Mouse (Mus musculus): ENCODE measurements at regions not wholly inside any gene's neighbourhood (a gene's known extent, or its start where the extent isn't known, plus 50 kb on each side); places are given as distances from the start of the nearest gene placed in this dataset.
A peak's percentile ranks its signal among the peaks of the same experiment; 100 is the strongest.

DNA sequence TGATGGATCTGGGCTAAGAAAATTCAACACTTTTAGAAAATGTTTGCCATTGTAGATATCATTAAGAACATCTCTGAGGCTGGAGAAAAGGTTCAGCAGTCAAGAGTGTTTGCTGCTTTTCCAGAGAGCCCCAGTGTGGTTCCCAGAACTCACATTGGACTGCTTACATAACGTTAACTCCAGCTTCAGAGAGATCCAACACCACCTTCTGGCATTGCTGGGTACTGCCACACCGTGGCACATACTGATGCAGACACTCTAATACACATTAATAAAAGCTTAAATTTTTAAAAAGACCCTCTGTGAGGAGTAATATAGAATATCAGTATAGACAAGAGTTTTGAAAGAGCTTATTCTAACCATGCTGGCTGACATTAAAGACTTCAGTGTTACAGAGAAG is 313.6 kb upstream of the Zic4 start:
- H3K4me2 ChIP-seq (ENCODE audit: low read depth, severe bottlenecking), result no peak overlapping the region
- WGBS, result 33% methylated on average over 2 of the region's 2 CpGs
- no peaks in the 10 kb centered on the region for H3K36me3 ChIP-seq (ENCODE audit: control insufficient read depth, insufficient read depth, low read length)
- no peak overlapping the region for H3K27ac ChIP-seq (replicated peaks; ENCODE audit: low read depth, low read length)
- peaks cover 2% of the 10 kb centered on the region; the same call in 1 of the 2 replicates for H3K4me1 ChIP-seq (ENCODE audit: control insufficient read depth, insufficient read depth, low read length)
- no peak for ATAC-seq (ENCODE audit: insufficient number of reproducible peaks, low FRiP score, low TSS enrichment, low read depth)
- H3K9ac ChIP-seq (ENCODE audit: low read length), result no peak overlapping the region
- H3K9me3 ChIP-seq (ENCODE audit: control insufficient read depth, low read length), result no peaks in the 10 kb centered on the region
- no peaks in the 10 kb centered on the region for H3K27me3 ChIP-seq (ENCODE audit: control insufficient read depth, insufficient read depth, low read length)
- H3K4me3 ChIP-seq (ENCODE audit: low read depth, low read length), result no peak overlapping the region
- DNase-seq (ENCODE audit: low spot score), result peak; percentile 27

DNA sequence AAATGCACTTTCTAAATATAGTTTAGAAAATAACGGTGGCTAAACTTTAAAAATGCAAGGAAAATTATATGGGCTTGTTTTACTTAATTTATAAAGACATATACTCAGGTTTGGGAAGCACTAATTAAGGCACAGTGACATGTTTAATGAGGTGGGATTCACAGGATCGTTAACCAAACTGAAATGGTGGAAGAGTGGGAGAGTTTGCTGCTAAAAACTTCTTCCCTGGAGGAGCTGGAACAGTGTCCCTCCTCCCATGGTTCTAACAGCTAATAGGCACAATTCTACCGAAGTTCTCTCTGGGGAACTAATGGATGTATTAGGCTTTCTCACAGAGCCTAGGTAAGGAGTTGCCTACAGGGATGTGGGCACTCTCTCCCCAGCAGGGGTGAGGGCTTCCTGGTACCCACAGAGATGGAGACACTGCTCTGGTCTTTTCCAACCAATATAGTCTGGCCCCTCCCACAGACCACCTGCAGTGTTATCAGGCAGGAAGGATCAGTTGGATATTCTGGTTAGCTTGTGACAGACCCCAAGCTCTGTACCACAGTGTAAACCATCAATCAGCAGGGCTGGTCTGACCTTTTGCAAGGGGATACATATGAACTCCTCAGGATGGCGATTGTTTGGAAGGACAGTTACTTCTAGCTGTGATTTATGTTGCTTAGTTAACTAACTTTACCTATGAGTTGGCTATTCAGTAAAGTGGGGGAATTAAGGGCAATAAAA is 309.0 kb upstream of the Zic4 start:
- ATAC-seq (ENCODE audit: insufficient number of reproducible peaks, low FRiP score, low TSS enrichment, low read depth), result peak; percentile 62

DNA sequence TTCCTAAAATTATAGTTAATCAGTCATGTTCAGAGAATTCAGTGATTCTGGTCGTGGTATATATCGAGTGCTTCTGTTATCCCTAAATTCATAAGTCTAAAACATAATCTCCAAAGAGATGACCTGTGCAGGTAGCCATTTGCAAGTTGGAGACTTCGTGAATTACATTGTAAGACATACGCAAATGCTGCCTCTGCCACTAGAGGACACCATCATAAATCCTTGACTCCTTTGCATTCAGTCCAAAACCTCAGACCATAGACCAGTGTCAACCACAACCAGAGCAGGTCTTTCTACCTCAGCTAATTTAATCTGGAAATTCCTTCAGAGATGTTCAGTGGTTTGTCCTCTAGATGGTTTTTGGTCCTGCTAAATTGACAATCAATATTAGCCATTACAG is 302.8 kb upstream of the Zic4 start:
- Histone ChIP-seq H3K4me3 (ENCODE audit: low read depth, low read length) (no peak overlapping the region), H3K9me3 (ENCODE audit: control insufficient read depth, low read length) (no peaks in the 10 kb centered on the region), H3K4me2 (ENCODE audit: low read depth, severe bottlenecking) (no peak overlapping the region), H3K4me1 (ENCODE audit: control insufficient read depth, insufficient read depth, low read length) (no peaks in the 10 kb centered on the region), H3K36me3 (ENCODE audit: control insufficient read depth, insufficient read depth, low read length) (no peaks in the 10 kb centered on the region), H3K27ac (replicated peaks; ENCODE audit: low read depth, low read length) (no peak overlapping the region), H3K27me3 (ENCODE audit: control insufficient read depth, insufficient read depth, low read length) (no peaks in the 10 kb centered on the region), H3K9ac (ENCODE audit: low read length) (no peak overlapping the region)
- 80% methylated on average over 4 of the region's 4 CpGs for WGBS
- DNase-seq (ENCODE audit: low spot score), result no peak
- ATAC-seq (ENCODE audit: insufficient number of reproducible peaks, low FRiP score, low TSS enrichment, low read depth), result no peak

More for the DNA sequence above, 309.0 kb upstream of the Zic4 start:
- no peak overlapping the region for H3K27ac ChIP-seq (replicated peaks; ENCODE audit: low read depth, low read length)
- no peaks in the 10 kb centered on the region for H3K36me3 ChIP-seq (ENCODE audit: control insufficient read depth, insufficient read depth, low read length)
- no peak overlapping the region for H3K4me2 ChIP-seq (ENCODE audit: low read depth, severe bottlenecking)
- no peak overlapping the region for H3K4me3 ChIP-seq (ENCODE audit: low read depth, low read length)
- H3K9me3 ChIP-seq (ENCODE audit: control insufficient read depth, low read length), result no peaks in the 10 kb centered on the region
- DNase-seq (ENCODE audit: low spot score), result no peak
- no peaks in the 10 kb centered on the region for H3K27me3 ChIP-seq (ENCODE audit: control insufficient read depth, insufficient read depth, low read length)
- no peak overlapping the region for H3K9ac ChIP-seq (ENCODE audit: low read length)
- H3K4me1 ChIP-seq (ENCODE audit: control insufficient read depth, insufficient read depth, low read length), result peaks cover 2% of the 10 kb centered on the region; the same call in 1 of the 2 replicates
- WGBS, result 39% methylated on average over 4 of the region's 4 CpGs

DNA sequence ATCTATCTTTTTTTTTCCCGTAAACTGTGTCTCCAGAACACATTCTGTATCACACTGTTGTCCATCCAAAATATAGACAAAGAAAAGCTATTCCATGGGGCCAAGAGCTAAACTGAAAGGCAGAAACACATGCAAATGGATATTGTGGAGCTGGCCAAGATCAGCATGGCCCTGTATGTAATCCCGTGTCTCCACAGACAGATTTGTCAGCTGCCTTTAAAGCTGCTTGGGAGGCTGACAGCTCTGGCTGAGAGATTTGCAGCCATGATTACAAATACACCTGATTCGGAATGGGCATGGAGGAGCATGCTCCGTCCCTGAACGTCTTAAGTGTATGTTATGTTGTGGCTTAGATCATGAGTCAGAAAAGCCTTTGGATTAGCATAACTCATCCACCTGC is 292.7 kb upstream of the Zic4 start:
- 83% methylated on average over 5 of the region's 5 CpGs for WGBS
- no peaks in the 10 kb centered on the region for H3K4me1 ChIP-seq (ENCODE audit: control insufficient read depth, insufficient read depth, low read length)
- H3K4me2 ChIP-seq (ENCODE audit: low read depth, severe bottlenecking), result no peak overlapping the region
- no peak overlapping the region for H3K27ac ChIP-seq (replicated peaks; ENCODE audit: low read depth, low read length)
- DNase-seq (ENCODE audit: low spot score), result no peak
- H3K9me3 ChIP-seq (ENCODE audit: control insufficient read depth, low read length), result no peaks in the 10 kb centered on the region
- H3K36me3 ChIP-seq (ENCODE audit: control insufficient read depth, insufficient read depth, low read length), result no peaks in the 10 kb centered on the region
- ATAC-seq (ENCODE audit: insufficient number of reproducible peaks, low FRiP score, low TSS enrichment, low read depth), result no peak
- no peak overlapping the region for H3K9ac ChIP-seq (ENCODE audit: low read length)
- no peaks in the 10 kb centered on the region for H3K27me3 ChIP-seq (ENCODE audit: control insufficient read depth, insufficient read depth, low read length)
- no peak overlapping the region for H3K4me3 ChIP-seq (ENCODE audit: low read depth, low read length)

DNA sequence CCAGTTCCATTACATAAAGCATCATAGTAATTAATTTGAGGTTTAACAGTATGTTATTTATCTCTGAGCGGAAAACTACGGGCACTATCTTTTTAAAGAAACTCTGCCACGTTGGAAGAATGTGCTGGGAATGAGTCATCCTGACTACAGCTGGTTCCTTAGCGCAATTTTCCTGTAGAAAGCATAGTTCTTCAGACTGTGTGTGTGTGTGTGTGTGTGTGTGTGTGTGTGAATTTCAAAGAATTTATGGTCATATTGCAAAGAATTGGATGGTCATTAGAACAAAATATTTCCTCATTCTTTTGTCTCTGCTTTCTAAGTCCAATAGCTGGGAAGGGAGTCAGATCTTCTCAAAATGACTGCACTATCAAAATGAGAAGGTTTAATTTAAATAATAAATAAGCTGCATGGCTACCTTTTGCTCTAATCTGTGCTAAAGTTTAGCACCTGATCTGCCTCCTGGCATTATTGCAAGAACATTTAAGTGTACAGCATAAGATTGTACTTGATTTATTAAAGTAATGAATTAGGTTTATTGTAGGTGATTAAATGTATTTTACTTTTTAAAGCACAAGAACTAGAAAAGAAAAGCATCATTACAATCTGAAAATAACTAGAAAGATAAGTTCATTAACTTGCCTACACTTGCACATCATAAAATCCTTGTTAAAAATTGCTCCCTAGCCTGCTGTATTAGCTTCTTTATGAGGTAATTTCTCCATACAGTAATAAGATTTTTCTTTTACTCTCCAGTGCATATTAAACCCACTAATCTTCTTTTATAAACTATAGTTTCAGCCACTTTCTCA is 288.6 kb upstream of the Zic4 start:
- Histone ChIP-seq H3K36me3 (ENCODE audit: control insufficient read depth, insufficient read depth, low read length) (no peaks in the 10 kb centered on the region), H3K27me3 (ENCODE audit: control insufficient read depth, insufficient read depth, low read length) (no peaks in the 10 kb centered on the region), H3K4me2 (ENCODE audit: low read depth, severe bottlenecking) (no peak overlapping the region), H3K4me1 (ENCODE audit: control insufficient read depth, insufficient read depth, low read length) (no peaks in the 10 kb centered on the region), H3K4me3 (ENCODE audit: low read depth, low read length) (no peak overlapping the region), H3K9me3 (ENCODE audit: control insufficient read depth, low read length) (no peaks in the 10 kb centered on the region), H3K27ac (replicated peaks; ENCODE audit: low read depth, low read length) (no peak overlapping the region), H3K9ac (ENCODE audit: low read length) (no peak overlapping the region)
- WGBS, result 73% methylated on average over 4 of the region's 4 CpGs
- ATAC-seq (ENCODE audit: insufficient number of reproducible peaks, low FRiP score, low TSS enrichment, low read depth) (no peak; the same call in 1 of the 2 replicates), DNase-seq (ENCODE audit: low spot score) (no peak)

DNA sequence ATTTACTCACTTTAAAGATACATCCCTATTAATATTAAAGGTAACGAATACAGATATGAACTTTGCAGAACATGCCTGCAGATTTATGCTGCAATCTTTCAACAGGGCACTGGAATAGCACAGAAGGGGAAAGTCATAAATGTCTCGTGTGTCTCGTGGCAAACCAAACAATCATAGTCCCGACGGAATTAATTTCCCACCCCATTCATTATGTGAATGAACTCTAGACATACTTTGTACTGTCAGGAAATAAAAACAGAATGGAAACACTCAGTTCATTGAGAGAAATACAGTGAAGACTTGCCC is 288.1 kb upstream of the Zic4 start:
- whole genome bisulfite sequencing, result 47% methylated on average over 5 of the region's 5 CpGs

DNA sequence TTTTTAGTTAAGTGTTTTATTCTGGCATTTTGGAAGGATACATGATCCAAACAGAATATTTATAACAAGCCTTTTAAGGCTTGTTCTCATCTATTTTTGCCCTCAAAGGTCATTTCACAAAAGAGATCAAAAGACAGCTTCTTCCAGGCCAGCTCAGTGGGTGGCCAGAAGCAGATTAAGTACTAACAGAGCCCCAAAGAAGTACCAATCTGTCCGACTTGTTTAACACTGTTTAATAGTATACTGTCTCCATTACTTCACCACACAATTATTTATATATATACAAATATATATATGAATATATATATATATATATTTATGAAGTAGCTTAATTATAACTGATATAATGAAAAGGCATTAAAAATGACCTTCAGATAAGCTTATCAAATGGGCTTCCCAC is 284.7 kb upstream of the Zic4 start:
- H3K27ac ChIP-seq (replicated peaks; ENCODE audit: low read depth, low read length), result no peak overlapping the region
- DNase-seq (ENCODE audit: low spot score), result no peak
- no peak overlapping the region for H3K9ac ChIP-seq (ENCODE audit: low read length)
- no peaks in the 10 kb centered on the region for H3K4me1 ChIP-seq (ENCODE audit: control insufficient read depth, insufficient read depth, low read length)
- no peaks in the 10 kb centered on the region for H3K27me3 ChIP-seq (ENCODE audit: control insufficient read depth, insufficient read depth, low read length)
- H3K4me2 ChIP-seq (ENCODE audit: low read depth, severe bottlenecking), result no peak overlapping the region
- H3K9me3 ChIP-seq (ENCODE audit: control insufficient read depth, low read length), result no peaks in the 10 kb centered on the region
- WGBS, result 22% methylated on average over 1 of the region's 1 CpGs
- no peaks in the 10 kb centered on the region for H3K36me3 ChIP-seq (ENCODE audit: control insufficient read depth, insufficient read depth, low read length)
- ATAC-seq (ENCODE audit: insufficient number of reproducible peaks, low FRiP score, low TSS enrichment, low read depth), result no peak
- no peak overlapping the region for H3K4me3 ChIP-seq (ENCODE audit: low read depth, low read length)

More for the DNA sequence above, 288.1 kb upstream of the Zic4 start:
- H3K4me1 ChIP-seq (ENCODE audit: control insufficient read depth, insufficient read depth, low read length), result no peaks in the 10 kb centered on the region
- H3K4me3 ChIP-seq (ENCODE audit: low read depth, low read length), result no peak overlapping the region
- no peaks in the 10 kb centered on the region for H3K9me3 ChIP-seq (ENCODE audit: control insufficient read depth, low read length)
- H3K27ac ChIP-seq (replicated peaks; ENCODE audit: low read depth, low read length), result no peak overlapping the region
- H3K27me3 ChIP-seq (ENCODE audit: control insufficient read depth, insufficient read depth, low read length), result no peaks in the 10 kb centered on the region
- ATAC-seq (ENCODE audit: insufficient number of reproducible peaks, low FRiP score, low TSS enrichment, low read depth) (no peak; the same call in 1 of the 2 replicates), DNase-seq (ENCODE audit: low spot score) (no peak)
- H3K4me2 ChIP-seq (ENCODE audit: low read depth, severe bottlenecking), result no peak overlapping the region
- H3K36me3 ChIP-seq (ENCODE audit: control insufficient read depth, insufficient read depth, low read length), result no peaks in the 10 kb centered on the region
- no peak overlapping the region for H3K9ac ChIP-seq (ENCODE audit: low read length)

DNA sequence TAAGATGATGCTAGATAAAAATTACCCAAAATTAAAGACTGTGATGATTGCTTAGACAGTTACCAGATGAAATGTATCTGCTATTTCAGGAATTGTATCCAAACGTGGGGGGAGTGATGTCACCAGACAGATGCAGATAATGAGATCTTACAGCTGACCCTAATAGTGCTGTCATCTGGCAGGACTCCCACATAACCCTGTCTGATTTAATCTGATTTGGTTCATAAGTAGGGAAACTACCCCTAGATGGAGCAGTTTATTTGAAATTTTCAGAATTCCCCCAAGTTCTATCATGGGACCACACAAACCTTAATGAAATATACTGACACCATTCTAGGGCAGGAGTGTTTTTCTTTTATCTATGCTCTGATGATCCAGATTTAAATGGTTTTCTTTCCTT is 278.4 kb upstream of the Zic4 start:
- H3K27me3 ChIP-seq (ENCODE audit: control insufficient read depth, insufficient read depth, low read length), result no peaks in the 10 kb centered on the region
- H3K36me3 ChIP-seq (ENCODE audit: control insufficient read depth, insufficient read depth, low read length), result no peaks in the 10 kb centered on the region
- H3K4me1 ChIP-seq (ENCODE audit: control insufficient read depth, insufficient read depth, low read length), result no peaks in the 10 kb centered on the region
- 53% methylated on average over 1 of the region's 1 CpGs for WGBS
- ATAC-seq (ENCODE audit: insufficient number of reproducible peaks, low FRiP score, low TSS enrichment, low read depth) (no peak), DNase-seq (ENCODE audit: low spot score) (no peak)
- H3K4me2 ChIP-seq (ENCODE audit: low read depth, severe bottlenecking), result no peak overlapping the region
- no peak overlapping the region for H3K9ac ChIP-seq (ENCODE audit: low read length)
- no peaks in the 10 kb centered on the region for H3K9me3 ChIP-seq (ENCODE audit: control insufficient read depth, low read length)
- H3K27ac ChIP-seq (replicated peaks; ENCODE audit: low read depth, low read length), result no peak overlapping the region
- H3K4me3 ChIP-seq (ENCODE audit: low read depth, low read length), result no peak overlapping the region

All from limb, embryonic 11.5 days (tissue).